Mouse (Mus musculus) heart, embryonic 16.5 days (tissue): ENCODE measurements around the gene Piwil4. TPM values are rescaled to one million over a fixed set of nuclear protein-coding genes. Genes with fewer than 3 reads are reported as not detected.

Experiments
- ATAC-seq: fragments of 200-750 bp; cut with Nextera tagmentation; replicated peaks from 2 replicates; pipeline ENCODE4 v1.8.0; 2017; ENCODE audit warnings: moderate number of reproducible peaks; ENCODE audit not compliant: insufficient read depth, low FRiP score; ENCODE audit errors: extremely low read depth
- H3K27ac ChIP-seq: fragments of 300-500 bp; sonication (generic); 2 replicates; pipeline ENCODE4 v1.5.1; 2014; ENCODE audit warnings: mild to moderate bottlenecking, low read length, control low read depth, moderate library complexity
- H3K27me3 ChIP-seq: fragments of 300-500 bp; sonication (generic); 2 replicates; pipeline ENCODE4 v1.6.1; 2014; ENCODE audit warnings: low read length, mixed read lengths; ENCODE audit not compliant: control insufficient read depth, insufficient read depth
- H3K36me3 ChIP-seq: fragments of 300-500 bp; sonication (generic); 2 replicates; pipeline ENCODE4 v1.6.1; 2014; ENCODE audit not compliant: control insufficient read depth, insufficient read depth
- H3K4me1 ChIP-seq: fragments of 300-500 bp; sonication (generic); 2 replicates; pipeline ENCODE4 v1.6.1; 2014; ENCODE audit warnings: low read length, mixed read lengths; ENCODE audit not compliant: control insufficient read depth, insufficient read depth
- H3K4me2 ChIP-seq: fragments of 300-500 bp; sonication (generic); 2 replicates; pipeline ENCODE4 v1.6.1; 2014; ENCODE audit warnings: low read depth, mild to moderate bottlenecking, control low read depth, low read length
- H3K4me3 ChIP-seq: fragments of 300-500 bp; sonication (generic); 2 replicates; pipeline ENCODE4 v1.5.1; 2014; ENCODE audit warnings: mild to moderate bottlenecking, control low read depth, low read length
- H3K9ac ChIP-seq: fragments of 300-500 bp; sonication (generic); 2 replicates; pipeline ENCODE4 v1.6.1; 2014; ENCODE audit warnings: low read length, control low read depth
- H3K9me3 ChIP-seq: fragments of 300-500 bp; sonication (generic); replicated peaks from 2 replicates; pipeline ENCODE4 v1.6.1; 2016; ENCODE audit warnings: low read length; ENCODE audit not compliant: control insufficient read depth
- WGBS: fragments of 180-500 bp; shearing (Covaris S2); extraction: QIAGEN DNeasy Blood & Tissue Kit; methylation state at CpG from one replicate; pipeline ENCODE4 v1.1.7; 2014; 5-methylcytosine and 5-hydroxymethylcytosine counted together
- polyA plus RNA-seq: library from polyadenylated mRNA; unstranded; fragments of >200 nt; fragmentation: Nextera tagmentation; extraction: Ambion mirVana; gene quantifications from 2 replicates; pipeline ENCODE4 v1.2.1, GENCODE M21; 2015

Piwil4 gene
- polyA plus RNA-seq, 1 experiment from 2014 or later: 0.22 TPM

GRCm38 (mm10) chr9:14730941-14731541 is 9.5 kb downstream of the Piwil4 start:
- H3K9ac ChIP-seq: no peak overlapping the region
- peak; percentile 52 for ATAC-seq
- H3K9me3 ChIP-seq: no peaks in the 10 kb centered on the region
- H3K36me3 ChIP-seq: no peaks in the 10 kb centered on the region
- no peak overlapping the region for H3K27ac ChIP-seq
- no peak overlapping the region for H3K4me2 ChIP-seq
- H3K4me3 ChIP-seq: no peak overlapping the region
- no peaks in the 10 kb centered on the region for H3K4me1 ChIP-seq
- WGBS: 53% methylated on average over 9 of the region's 9 CpGs
- H3K27me3 ChIP-seq: no peaks in the 10 kb centered on the region

GRCm38 (mm10) chr9:14728365-14728764 is 12.2 kb downstream of the Piwil4 start:
- no peak overlapping the region for H3K27ac ChIP-seq
- WGBS: 79% methylated on average over 4 of the region's 4 CpGs

GRCm38 (mm10) chr9:14726629-14727028 is 13.9 kb downstream of the Piwil4 start:
- no peak overlapping the region for H3K9ac ChIP-seq
- H3K4me2 ChIP-seq: no peak overlapping the region
- WGBS: 86% methylated on average over 4 of the region's 4 CpGs
- no peaks in the 10 kb centered on the region for H3K27me3 ChIP-seq
- no peak overlapping the region for H3K4me3 ChIP-seq
- H3K27ac ChIP-seq: no peak overlapping the region
- H3K9me3 ChIP-seq: no peaks in the 10 kb centered on the region
- ATAC-seq: no peak
- H3K4me1 ChIP-seq: no peaks in the 10 kb centered on the region
- no peaks in the 10 kb centered on the region for H3K36me3 ChIP-seq

More at GRCm38 (mm10) chr9:14728365-14728764, 12.2 kb downstream of the Piwil4 start:
- no peaks in the 10 kb centered on the region for H3K36me3 ChIP-seq
- H3K9ac ChIP-seq: no peak overlapping the region
- no peak for ATAC-seq
- H3K4me2 ChIP-seq: no peak overlapping the region
- no peaks in the 10 kb centered on the region for H3K9me3 ChIP-seq
- no peaks in the 10 kb centered on the region for H3K27me3 ChIP-seq
- H3K4me1 ChIP-seq: no peaks in the 10 kb centered on the region
- no peak overlapping the region for H3K4me3 ChIP-seq

GRCm38 (mm10) chr9:14726005-14726404 is 14.5 kb downstream of the Piwil4 start:
- no peaks in the 10 kb centered on the region for H3K4me1 ChIP-seq
- no peaks in the 10 kb centered on the region for H3K27me3 ChIP-seq
- no peak overlapping the region for H3K27ac ChIP-seq
- H3K36me3 ChIP-seq: no peaks in the 10 kb centered on the region
- 67% methylated on average over 6 of the region's 6 CpGs for WGBS
- H3K4me3 ChIP-seq: no peak overlapping the region
- H3K9me3 ChIP-seq: no peaks in the 10 kb centered on the region
- H3K9ac ChIP-seq: no peak overlapping the region
- H3K4me2 ChIP-seq: no peak overlapping the region
- ATAC-seq: no peak

- ATAC-seq: no peak
- 72% methylated on average over 5 of the region's 5 CpGs for WGBS
- Histone ChIP-seq H3K9me3 (no peaks in the 10 kb centered on the region), H3K4me3 (no peak overlapping the region), H3K4me1 (no peaks in the 10 kb centered on the region), H3K36me3 (no peaks in the 10 kb centered on the region), H3K4me2 (no peak overlapping the region), H3K27me3 (no peaks in the 10 kb centered on the region), H3K27ac (no peak overlapping the region), H3K9ac (no peak overlapping the region)
Observed at GRCm38 (mm10) chr9:14724755-14725420, 15.6 kb downstream of the Piwil4 start.

GRCm38 (mm10) chr9:14721610-14722009 is 18.9 kb downstream of the Piwil4 start:
- no peak for ATAC-seq
- H3K4me3 ChIP-seq: no peak overlapping the region
- H3K27ac ChIP-seq: no peak overlapping the region
- 74% methylated on average over 5 of the region's 5 CpGs for WGBS
- peaks cover 11% of the 10 kb centered on the region for H3K4me1 ChIP-seq
- no peak overlapping the region for H3K9ac ChIP-seq
- H3K27me3 ChIP-seq: no peaks in the 10 kb centered on the region
- no peak overlapping the region for H3K4me2 ChIP-seq
- no peaks in the 10 kb centered on the region for H3K9me3 ChIP-seq
- H3K36me3 ChIP-seq: no peaks in the 10 kb centered on the region

- WGBS: 73% methylated on average over 2 of the region's 2 CpGs
- no peak overlapping the region for H3K27ac ChIP-seq
- no peak for ATAC-seq
- H3K27me3 ChIP-seq: no peaks in the 10 kb centered on the region
- no peaks in the 10 kb centered on the region for H3K36me3 ChIP-seq
- no peaks in the 10 kb centered on the region for H3K9me3 ChIP-seq
- H3K4me2 ChIP-seq: no peak overlapping the region
- no peak overlapping the region for H3K9ac ChIP-seq
- H3K4me1 ChIP-seq: peaks cover 11% of the 10 kb centered on the region
- no peak overlapping the region for H3K4me3 ChIP-seq
Observed at GRCm38 (mm10) chr9:14720384-14720783, 20.1 kb downstream of the Piwil4 start.

- H3K9me3 ChIP-seq: no peaks in the 10 kb centered on the region
- peaks cover 11% of the 10 kb centered on the region for H3K4me1 ChIP-seq
- H3K36me3 ChIP-seq: no peaks in the 10 kb centered on the region
- peak overlapping the region; percentile 58 for H3K4me2 ChIP-seq
- 0 out of 2 replicates have a peak, but pooled peaks have one; percentile 18 for ATAC-seq
- peak overlapping the region; percentile 34 for H3K4me3 ChIP-seq
- peak overlapping the region; percentile 60 for H3K9ac ChIP-seq
- peak overlapping the region; percentile 51 for H3K27ac ChIP-seq
- no peaks in the 10 kb centered on the region for H3K27me3 ChIP-seq
Observed at GRCm38 (mm10) chr9:14718332-14718691, 22.2 kb downstream of the Piwil4 start.

- Histone ChIP-seq H3K4me1 (peaks cover 11% of the 10 kb centered on the region), H3K9me3 (no peaks in the 10 kb centered on the region), H3K9ac (peak overlapping the region; percentile 60), H3K27me3 (no peaks in the 10 kb centered on the region), H3K4me3 (peak overlapping the region; percentile 34), H3K27ac (peak overlapping the region; percentile 51), H3K4me2 (peak overlapping the region; percentile 58), H3K36me3 (no peaks in the 10 kb centered on the region)
- peak; percentile 67 for ATAC-seq
- WGBS: 18% methylated on average over 14 of the region's 14 CpGs
Observed at GRCm38 (mm10) chr9:14717689-14718331, 22.7 kb downstream of the Piwil4 start.
